Mouse (Mus musculus): Measurements from ENCODE around the gene Dock6. TPM values are rescaled to one million over a fixed set of nuclear protein-coding genes. Genes with fewer than 3 reads are reported as not detected.
"Not testable (repeated sequence)": the region's sequence is repeated elsewhere in the genome, so short reads cannot be mapped to it uniquely, and the experiment has no call there.

Dock6 gene
- total RNA-seq (2014; fragmentation: Nextera tagmentation), result 12.7 and 16.8 TPM in 2 replicates
- total RNA-seq (2017), result 3.7 and 3.9 TPM in 2 replicates
- polyA plus RNA-seq (2012), result 11.3 and 11.6 TPM in 2 replicates

DNA sequence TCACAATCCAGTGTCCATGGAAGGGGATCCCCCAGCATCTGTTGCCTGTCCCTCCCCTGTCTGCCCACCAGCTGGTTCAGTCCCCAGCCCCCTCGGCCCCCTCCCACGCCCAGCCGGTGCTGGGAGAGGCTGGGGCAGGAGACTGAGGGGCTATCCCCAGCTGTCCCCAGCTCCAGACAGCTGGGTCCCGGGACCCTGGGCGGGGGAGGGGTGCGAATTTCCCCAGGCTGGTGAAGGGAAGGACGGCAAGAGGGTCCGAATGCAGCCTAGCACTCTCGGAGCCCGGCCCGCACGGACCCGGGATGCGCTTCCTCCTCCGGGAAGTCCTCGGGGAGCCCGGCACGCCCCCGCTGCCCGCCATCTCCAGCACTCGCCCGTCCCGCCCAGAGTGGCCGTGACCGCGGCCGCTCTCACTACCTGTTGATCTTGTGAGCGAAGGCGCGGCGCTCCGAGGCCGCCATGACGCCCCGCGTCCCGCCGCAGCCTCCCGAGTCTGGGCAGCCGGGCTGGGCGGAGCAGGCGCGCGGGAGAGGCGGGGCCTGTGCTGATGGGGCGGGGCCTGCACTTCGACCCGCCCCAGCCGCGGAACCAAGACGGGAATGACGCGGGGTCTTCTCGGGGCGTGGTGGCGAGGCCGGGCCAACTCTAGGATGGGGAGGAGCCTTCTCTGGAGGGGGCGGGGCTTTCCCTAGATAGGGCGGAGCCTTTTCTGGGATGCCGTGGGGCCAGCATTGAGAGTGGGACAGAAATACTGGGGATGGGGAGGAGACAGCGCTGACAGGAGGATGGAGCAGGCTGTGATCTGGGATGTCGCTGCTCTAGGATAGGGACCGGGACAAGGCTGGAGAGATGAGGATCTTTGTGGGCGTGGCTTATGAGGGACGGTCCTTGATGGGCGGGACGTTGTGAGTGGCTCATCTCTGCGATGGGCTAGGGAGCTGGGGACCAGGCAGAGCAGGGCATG is at the start of gene Dock6:
Gene Dock6, minus strand, starts transcription at position 508 of the 964 bp plus-strand sequence.
- H3K9me3 ChIP-seq (replicated peaks), result no peaks in the 10 kb centered on the region
- peaks cover 25% of the 10 kb centered on the region for H3K27me3 ChIP-seq (ENCODE audit: insufficient read depth, low read length)
- no peaks in the 10 kb centered on the region for H3K36me3 ChIP-seq (replicated peaks)
- peak within 1 kb of the TSS; percentile 86 for H3K4me3 ChIP-seq (ENCODE audit: low read depth, low read length)
- DNase-seq (ENCODE audit: low spot score) (peak; percentile 97), ATAC-seq (ENCODE audit: extremely low read depth, insufficient number of reproducible peaks, low FRiP score, poor library complexity, severe bottlenecking) (peak; percentile 92)
- peaks cover 30% of the 10 kb centered on the region for H3K4me1 ChIP-seq (ENCODE audit: insufficient read depth, low read depth, low read length)
- TF ChIP-seq POLR2AphosphoS5 (IDR thresholded peaks at IDR 0.05; ENCODE audit: insufficient replicate concordance, low read depth, low read length) (no peak), GATA1 (IDR thresholded peaks at IDR 0.05; ENCODE audit: borderline replicate concordance, low read length) (no peak), TAL1 (conservative IDR thresholded peaks at IDR 0.05; ENCODE audit: low read depth, low read length) (no peak), CTCF (IDR thresholded peaks at IDR 0.05; ENCODE audit: low read depth, low read length) (no peak)

DNA sequence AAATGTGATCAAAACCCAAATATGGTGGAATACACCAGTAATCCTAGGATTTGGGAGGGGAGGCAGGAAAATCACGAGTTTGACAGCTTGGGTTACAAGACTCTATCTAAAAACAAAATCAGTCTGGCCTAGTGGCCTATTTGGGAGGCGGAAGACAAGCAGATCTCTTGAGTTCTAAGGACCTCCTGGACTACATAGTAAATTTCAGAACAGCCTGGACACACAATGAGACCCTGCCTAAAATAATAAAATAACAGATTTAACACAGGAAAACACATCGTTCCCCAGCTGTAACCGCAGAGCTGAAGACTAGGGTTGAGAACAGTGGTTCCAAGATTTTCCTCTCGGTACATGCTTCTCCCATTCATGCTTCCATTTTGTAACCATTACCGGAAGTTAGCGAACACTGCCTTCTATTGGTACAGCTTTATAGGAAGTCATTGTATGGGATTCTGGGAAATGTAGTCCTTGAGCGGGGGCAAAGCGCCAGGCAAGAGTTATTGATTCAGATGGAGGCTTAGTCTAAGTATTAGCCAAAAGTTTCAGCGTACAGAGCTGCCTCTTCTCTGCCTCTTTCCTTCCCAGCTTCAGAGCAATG is 48.9 kb upstream of the Dock6 start:
- no peaks in the 10 kb centered on the region for H3K9me3 ChIP-seq (replicated peaks)
- H3K27me3 ChIP-seq (ENCODE audit: insufficient read depth, low read length), result peaks cover 3% of the 10 kb centered on the region; the same call in 1 of the 2 replicates
- no peak for TF ChIP-seq POLR2AphosphoS5 (IDR thresholded peaks at IDR 0.05; ENCODE audit: insufficient replicate concordance, low read depth, low read length)
- no peak for TF ChIP-seq GATA2 (IDR thresholded peaks at IDR 0.05; ENCODE audit: borderline replicate concordance, low read depth, low read length)
- no peak for TF ChIP-seq GATA1 (IDR thresholded peaks at IDR 0.05; ENCODE audit: borderline replicate concordance, low read length)
- no peak for TF ChIP-seq TAL1 (conservative IDR thresholded peaks at IDR 0.05; ENCODE audit: low read depth, low read length)
- no peak for TF ChIP-seq CTCF (IDR thresholded peaks at IDR 0.05; ENCODE audit: low read depth, low read length)
- H3K4me3 ChIP-seq (ENCODE audit: low read depth, low read length), result peak overlapping the region; percentile 67
- H3K4me1 ChIP-seq (ENCODE audit: insufficient read depth, low read depth, low read length), result peaks cover 13% of the 10 kb centered on the region
- H3K36me3 ChIP-seq (replicated peaks), result no peaks in the 10 kb centered on the region
- DNase-seq (ENCODE audit: low spot score), result peak; percentile 74
- peak; percentile 86 for ATAC-seq (ENCODE audit: extremely low read depth, insufficient number of reproducible peaks, low FRiP score, poor library complexity, severe bottlenecking)

DNA sequence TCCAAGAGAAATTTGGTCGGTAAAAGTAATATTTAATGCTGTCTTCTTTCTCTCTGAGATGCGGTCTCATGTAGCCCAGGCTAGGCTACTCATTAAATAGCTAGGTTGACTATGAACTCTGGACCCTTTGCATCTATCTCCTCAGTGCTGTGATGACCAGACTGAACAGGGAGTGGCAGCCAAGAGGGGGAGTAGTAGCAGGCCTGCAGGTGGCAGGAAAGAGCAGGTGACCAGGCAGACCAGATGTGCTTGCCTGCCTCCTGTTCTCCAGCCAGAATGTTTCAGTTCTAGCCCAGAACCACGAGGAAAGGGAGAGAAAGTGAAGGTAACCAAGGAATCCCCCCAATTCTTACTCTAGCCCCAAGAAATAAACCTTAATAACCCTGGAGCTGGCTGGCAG is 36.8 kb upstream of the Dock6 start:
- no peak for DNase-seq (ENCODE audit: low spot score)
- peaks cover 20% of the 10 kb centered on the region for H3K27me3 ChIP-seq (ENCODE audit: insufficient read depth, low read length)
- no peaks in the 10 kb centered on the region for H3K36me3 ChIP-seq (replicated peaks)
- H3K9me3 ChIP-seq (replicated peaks), result no peaks in the 10 kb centered on the region
- no peak for ATAC-seq (ENCODE audit: extremely low read depth, insufficient number of reproducible peaks, low FRiP score, poor library complexity, severe bottlenecking)
- no peaks in the 10 kb centered on the region for H3K4me1 ChIP-seq (ENCODE audit: insufficient read depth, low read depth, low read length)
- H3K4me3 ChIP-seq (ENCODE audit: low read depth, low read length), result no peak overlapping the region
- TF ChIP-seq TAL1 (conservative IDR thresholded peaks at IDR 0.05; ENCODE audit: low read depth, low read length) (no peak), POLR2AphosphoS5 (IDR thresholded peaks at IDR 0.05; ENCODE audit: insufficient replicate concordance, low read depth, low read length) (no peak), CTCF (IDR thresholded peaks at IDR 0.05; ENCODE audit: low read depth, low read length) (no peak), GATA2 (IDR thresholded peaks at IDR 0.05; ENCODE audit: borderline replicate concordance, low read depth, low read length) (no peak), GATA1 (IDR thresholded peaks at IDR 0.05; ENCODE audit: borderline replicate concordance, low read length) (no peak)

DNA sequence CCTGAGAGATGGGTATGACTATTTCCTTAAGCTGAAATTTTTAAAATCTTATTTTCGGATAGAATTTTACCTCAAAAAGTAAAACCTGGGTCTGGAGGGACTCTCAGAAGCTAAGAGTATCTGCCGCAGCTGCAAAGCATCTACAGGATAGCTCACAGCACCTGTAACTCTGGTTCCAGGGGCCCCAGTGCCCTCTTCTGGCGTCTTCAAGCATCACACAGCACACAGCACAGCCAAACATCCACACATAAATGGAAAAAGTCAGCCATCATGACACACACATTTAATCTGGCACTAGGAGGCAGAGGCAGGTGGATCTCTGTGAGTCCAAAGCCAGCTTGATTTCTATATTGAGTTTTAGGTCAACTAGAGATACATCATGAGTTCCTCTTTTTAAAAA is 24.2 kb upstream of the Dock6 start:
- no peak for DNase-seq (ENCODE audit: low spot score)
- no peak overlapping the region for H3K4me3 ChIP-seq (ENCODE audit: low read depth, low read length)
- TF ChIP-seq POLR2AphosphoS5 (IDR thresholded peaks at IDR 0.05; ENCODE audit: insufficient replicate concordance, low read depth, low read length) (no peak), TAL1 (conservative IDR thresholded peaks at IDR 0.05; ENCODE audit: low read depth, low read length) (no peak)
- H3K4me1 ChIP-seq (ENCODE audit: insufficient read depth, low read depth, low read length), result no peaks in the 10 kb centered on the region
- H3K36me3 ChIP-seq (replicated peaks), result no peaks in the 10 kb centered on the region
- peaks cover 11% of the 10 kb centered on the region for H3K9me3 ChIP-seq (replicated peaks)
- ATAC-seq (ENCODE audit: extremely low read depth, insufficient number of reproducible peaks, low FRiP score, poor library complexity, severe bottlenecking), result no peak
- H3K27me3 ChIP-seq (ENCODE audit: insufficient read depth, low read length), result peaks cover 25% of the 10 kb centered on the region

DNA sequence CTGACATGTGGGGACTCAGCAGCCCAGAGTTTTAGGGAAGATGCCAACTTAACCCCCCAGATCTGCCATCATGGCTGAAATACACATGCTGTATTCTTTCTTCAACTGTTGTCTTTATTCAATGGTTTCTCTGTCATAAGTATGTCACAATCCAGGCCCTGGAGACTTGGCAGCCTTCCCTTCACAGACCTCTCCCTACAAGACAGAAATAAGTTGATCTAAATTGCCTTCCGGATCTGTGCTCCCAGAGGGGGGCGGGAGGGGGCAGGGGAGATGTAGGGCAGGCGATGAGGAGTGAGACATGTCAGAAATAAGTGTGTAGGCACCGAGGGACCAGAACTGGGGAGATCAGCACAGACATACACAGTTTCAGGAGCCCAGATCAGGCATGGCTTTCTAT is 19.8 kb upstream of the Dock6 start:
- Histone ChIP-seq H3K9me3 (replicated peaks) (no peaks in the 10 kb centered on the region), H3K4me3 (ENCODE audit: low read depth, low read length) (no peak overlapping the region), H3K4me1 (ENCODE audit: insufficient read depth, low read depth, low read length) (peaks cover 3% of the 10 kb centered on the region; the same call in 1 of the 2 replicates), H3K27me3 (ENCODE audit: insufficient read depth, low read length) (peaks cover 29% of the 10 kb centered on the region), H3K36me3 (replicated peaks) (no peaks in the 10 kb centered on the region)
- ATAC-seq (ENCODE audit: extremely low read depth, insufficient number of reproducible peaks, low FRiP score, poor library complexity, severe bottlenecking) (no peak), DNase-seq (ENCODE audit: low spot score) (no peak)
- no peak for TF ChIP-seq TAL1 (conservative IDR thresholded peaks at IDR 0.05; ENCODE audit: low read depth, low read length)
- no peak for TF ChIP-seq GATA2 (IDR thresholded peaks at IDR 0.05; ENCODE audit: borderline replicate concordance, low read depth, low read length)
- TF ChIP-seq CTCF (IDR thresholded peaks at IDR 0.05; ENCODE audit: low read depth, low read length), result no peak
- no peak for TF ChIP-seq POLR2AphosphoS5 (IDR thresholded peaks at IDR 0.05; ENCODE audit: insufficient replicate concordance, low read depth, low read length)
- no peak for TF ChIP-seq GATA1 (IDR thresholded peaks at IDR 0.05; ENCODE audit: borderline replicate concordance, low read length)

DNA sequence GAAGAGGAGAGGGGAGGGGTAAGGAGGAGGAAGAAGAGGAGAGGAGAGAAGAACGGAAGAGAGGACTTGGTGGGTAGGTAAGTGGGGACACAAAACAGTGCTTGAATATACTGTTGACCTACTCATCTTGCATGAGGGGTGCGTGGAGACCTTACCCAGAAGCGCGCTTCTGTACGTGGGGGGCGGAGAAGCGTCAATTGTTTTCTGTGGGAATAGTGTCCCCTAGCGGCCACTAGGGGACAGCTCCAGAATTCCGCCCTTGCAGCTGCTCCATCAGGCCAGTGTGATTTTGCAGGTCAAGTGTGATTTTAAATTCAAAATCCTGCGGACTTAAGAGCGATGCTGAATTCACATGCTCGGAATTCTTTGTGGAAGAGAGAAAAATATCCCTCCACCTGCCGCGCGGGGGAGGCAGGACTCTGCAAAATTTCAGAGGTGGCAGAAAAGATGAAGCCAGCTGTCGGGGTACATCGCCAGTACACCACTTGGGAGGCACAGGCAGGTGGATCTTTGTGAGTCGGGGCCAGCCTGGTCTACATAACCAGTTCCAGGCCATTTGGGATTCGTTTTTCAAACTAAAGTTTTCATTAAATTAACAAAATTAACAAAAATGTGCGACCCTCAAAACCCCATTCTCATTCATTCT is 18.6 kb upstream of the Dock6 start:
- peaks cover 3% of the 10 kb centered on the region; the same call in 1 of the 2 replicates for H3K4me1 ChIP-seq (ENCODE audit: insufficient read depth, low read depth, low read length)
- TF ChIP-seq TAL1 (conservative IDR thresholded peaks at IDR 0.05; ENCODE audit: low read depth, low read length) (no peak), CTCF (IDR thresholded peaks at IDR 0.05; ENCODE audit: low read depth, low read length) (peak; percentile 91)
- H3K9me3 ChIP-seq (replicated peaks), result no peaks in the 10 kb centered on the region
- H3K4me3 ChIP-seq (ENCODE audit: low read depth, low read length), result no peak overlapping the region
- ATAC-seq (ENCODE audit: extremely low read depth, insufficient number of reproducible peaks, low FRiP score, poor library complexity, severe bottlenecking), result no peak
- peak; percentile 54 for DNase-seq (ENCODE audit: low spot score)
- H3K36me3 ChIP-seq (replicated peaks), result no peaks in the 10 kb centered on the region
- H3K27me3 ChIP-seq (ENCODE audit: insufficient read depth, low read length), result peaks cover 33% of the 10 kb centered on the region

DNA sequence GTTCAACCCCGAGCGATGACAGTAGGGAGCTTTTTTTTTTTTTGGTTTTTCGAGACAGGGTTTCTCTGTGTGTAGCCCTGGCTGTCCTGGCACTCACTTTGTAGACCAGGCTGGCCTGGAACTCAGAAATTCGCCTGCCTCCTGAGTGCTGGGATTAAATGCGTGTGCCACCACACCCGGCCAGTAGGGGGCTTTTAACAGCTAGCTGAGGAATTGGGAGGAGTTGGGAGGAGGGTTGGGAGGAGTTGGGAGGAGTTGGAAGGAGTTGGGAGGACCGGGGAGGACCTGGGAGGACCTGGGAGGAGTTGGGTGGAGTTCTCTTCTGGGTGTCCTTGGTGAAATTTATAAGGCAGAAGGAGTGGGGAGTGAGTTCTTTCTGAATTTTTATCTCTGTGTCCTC is 16.9 kb upstream of the Dock6 start:
- not testable (repeated sequence) for H3K4me1 ChIP-seq (ENCODE audit: insufficient read depth, low read depth, low read length); DNase-seq (ENCODE audit: low spot score); H3K36me3 ChIP-seq (replicated peaks); H3K9me3 ChIP-seq (replicated peaks); H3K4me3 ChIP-seq (ENCODE audit: low read depth, low read length); ATAC-seq (ENCODE audit: extremely low read depth, insufficient number of reproducible peaks, low FRiP score, poor library complexity, severe bottlenecking)
- H3K27me3 ChIP-seq (ENCODE audit: insufficient read depth, low read length), result peaks cover 32% of the 10 kb centered on the region
